Mouse (Mus musculus) cerebral cortex, adult 2 months (tissue): ENCODE data around the gene Tenm4.

Experiments
- WGBS: fragments of 180-500 bp; shearing (Covaris S2); methylation state at CpG from one replicate; pipeline ENCODE4 v1.1.7; 2018; 5-methylcytosine and 5-hydroxymethylcytosine counted together

Gene Tenm4

DNA sequence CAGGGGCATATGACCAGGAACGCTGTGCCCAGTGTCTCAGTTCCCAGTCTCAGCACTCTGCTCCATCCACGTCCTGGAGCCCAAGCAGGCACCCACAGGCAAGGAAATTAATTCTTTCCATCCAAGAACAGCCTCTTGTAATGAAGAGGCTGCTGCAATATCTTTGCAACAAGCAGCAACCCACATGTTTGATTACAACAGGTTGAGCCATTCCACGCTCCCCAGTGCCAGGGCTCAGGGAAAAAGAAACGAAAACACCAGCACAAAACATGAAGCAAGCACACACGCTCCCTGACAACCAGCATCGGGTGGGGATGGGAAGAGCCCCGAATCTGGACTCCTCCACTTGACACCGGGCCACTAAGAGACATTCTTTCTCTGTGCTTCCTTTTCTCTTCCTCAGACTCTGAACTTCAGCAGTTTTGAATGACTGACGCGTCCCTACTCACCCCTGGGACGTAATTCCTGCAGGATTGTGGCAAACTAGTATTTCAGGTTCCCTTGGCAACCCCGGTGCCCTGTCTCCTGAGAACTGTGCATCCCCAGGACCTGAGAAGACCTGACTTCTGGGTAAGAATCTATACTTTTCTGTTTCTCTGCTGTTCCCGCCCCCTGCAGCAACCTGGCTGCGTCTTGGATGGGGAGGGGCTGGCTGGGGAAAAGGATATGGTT, at the start of gene Tenm4:
Gene Tenm4, plus strand, starts transcription at position 323 of the 672 bp plus-strand sequence.
- 34% methylated on average over 14 of the region's 14 CpGs for WGBS

DNA sequence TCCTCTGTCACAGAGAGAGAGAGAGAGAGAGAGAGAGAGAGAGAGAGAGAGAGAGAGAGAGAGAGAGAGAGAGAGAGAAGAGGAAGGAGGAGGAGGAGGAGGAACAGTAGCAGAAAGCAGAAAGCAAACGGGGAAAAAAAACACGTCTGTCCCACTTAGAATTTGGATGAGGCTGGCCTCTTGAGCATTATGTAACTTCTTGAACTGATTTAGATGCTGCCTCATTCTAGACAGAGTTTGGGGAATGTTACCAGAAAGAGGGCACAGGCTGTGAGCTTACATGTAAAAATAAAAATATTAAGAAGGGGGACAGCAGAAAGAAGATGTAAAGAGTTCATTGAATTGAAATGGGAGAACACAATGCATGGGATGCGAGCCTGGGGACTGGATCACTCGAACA, 40.3 kb upstream of the Tenm4 start:
- WGBS: 41% methylated on average over 4 of the region's 4 CpGs

DNA sequence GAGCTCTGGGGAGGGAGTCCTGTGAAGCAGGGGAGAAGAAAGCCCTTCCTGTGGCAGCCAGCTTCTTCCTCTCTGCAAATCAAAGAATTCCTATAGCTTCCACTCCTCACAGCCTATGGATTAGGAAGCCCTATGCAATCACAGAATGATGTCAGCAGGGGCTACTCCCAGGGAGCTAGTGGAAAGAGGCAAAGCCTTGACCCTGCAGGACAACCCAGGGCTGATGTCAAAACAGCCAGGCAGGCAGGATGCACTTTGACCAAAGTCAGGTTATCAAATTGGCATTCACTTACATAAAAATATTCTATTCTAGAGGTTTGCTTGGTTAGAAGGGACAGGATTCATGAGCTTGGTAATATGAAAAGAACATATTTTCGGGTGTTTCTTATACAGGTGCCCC, 39.9 kb upstream of the Tenm4 start:
- WGBS: 74% methylated on average over 1 of the region's 1 CpGs

DNA sequence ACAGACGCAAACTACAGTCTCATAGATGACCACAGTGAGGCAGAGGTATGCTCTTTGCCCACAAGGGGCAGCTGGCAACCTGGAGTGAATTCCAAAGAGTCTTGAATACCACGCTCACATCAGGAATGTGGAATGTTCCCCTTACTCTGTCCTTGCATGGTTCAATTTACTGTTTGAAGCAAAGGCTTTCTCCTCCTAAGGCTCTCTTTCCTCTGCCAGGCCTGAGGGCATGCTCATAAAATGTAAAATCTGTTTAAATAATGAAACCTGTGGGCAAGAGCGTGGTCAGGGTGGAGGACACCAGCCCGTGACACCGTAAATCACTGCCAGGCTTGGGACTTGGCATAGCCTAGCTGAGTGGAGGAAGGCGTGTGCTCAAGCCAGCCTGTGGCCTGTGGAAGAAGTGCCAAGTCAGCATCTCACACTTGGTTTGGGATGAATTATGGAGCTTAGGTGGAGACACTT, 34.5 kb upstream of the Tenm4 start:
- WGBS: 88% methylated on average over 6 of the region's 6 CpGs

DNA sequence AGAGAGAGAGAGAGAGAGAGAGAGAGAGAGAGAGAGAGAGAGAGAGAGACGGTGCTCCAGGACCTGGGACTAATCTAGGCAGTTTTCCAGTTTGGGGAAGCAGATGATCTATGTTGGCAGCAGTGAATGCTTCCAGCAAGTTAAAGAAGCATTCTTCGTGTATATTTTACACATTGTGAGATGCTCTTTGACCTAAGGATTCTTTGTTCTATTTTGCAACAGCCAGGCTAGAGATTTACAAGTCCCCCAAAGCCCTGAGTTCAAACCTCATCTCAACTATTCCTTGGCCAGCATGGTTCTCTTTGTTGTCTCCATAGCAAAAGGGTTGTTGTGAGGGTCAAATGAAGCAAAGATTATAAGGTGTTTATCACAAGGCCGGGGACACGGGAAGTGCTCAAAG, 29.2 kb upstream of the Tenm4 start:
- 66% methylated on average over 4 of the region's 4 CpGs for WGBS

DNA sequence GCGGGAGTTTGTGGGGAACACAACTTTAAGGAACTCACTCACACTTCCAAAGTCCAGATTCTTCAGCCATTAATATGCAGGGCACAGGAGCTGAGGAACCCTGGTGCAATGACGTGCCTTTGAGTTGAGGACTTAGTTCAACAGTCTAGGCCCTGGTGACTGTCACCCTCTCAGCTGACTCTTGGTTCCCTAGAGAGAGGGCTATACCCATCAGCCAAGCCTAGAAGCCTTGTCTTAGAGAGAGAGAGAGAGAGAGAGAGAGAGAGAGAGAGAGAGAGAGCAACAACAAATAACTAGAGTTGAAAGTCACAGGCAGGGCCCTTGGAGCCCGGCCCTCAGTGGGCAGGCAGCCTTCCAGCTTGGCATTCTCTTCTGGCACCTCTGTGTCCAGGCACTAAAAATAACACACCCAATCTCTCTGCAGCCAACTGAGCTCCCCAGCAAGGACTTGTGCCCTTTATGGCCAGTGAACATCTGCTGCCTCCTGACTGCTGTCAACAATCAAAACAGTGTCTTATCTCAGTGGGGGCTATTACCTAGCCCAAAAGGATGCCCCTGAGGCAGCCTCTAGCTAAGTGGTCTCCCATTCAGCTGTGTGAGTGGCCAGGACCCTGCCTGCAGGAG, 28.0 kb upstream of the Tenm4 start:
- WGBS: 68% methylated on average over 3 of the region's 3 CpGs

DNA sequence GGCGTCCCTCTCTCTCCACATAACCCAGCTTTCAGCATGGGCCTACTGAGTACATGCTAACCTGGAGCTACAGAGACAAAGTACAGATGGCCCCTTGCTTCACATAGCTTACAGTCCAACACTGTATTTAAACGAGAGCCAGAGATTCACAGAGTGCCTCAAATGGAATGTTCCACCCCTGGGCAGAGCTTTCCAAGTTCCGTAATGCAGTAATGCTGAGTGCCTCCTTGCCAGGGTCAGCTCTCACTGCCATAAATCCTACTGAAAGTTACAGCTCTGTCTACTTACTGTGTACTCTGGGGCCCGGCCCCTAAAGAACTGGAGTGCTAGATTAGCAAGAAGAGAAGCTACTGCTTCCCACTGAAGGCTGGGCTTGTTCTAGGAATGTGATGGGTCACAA, 23.6 kb upstream of the Tenm4 start:
- WGBS: 91% methylated on average over 4 of the region's 4 CpGs

DNA sequence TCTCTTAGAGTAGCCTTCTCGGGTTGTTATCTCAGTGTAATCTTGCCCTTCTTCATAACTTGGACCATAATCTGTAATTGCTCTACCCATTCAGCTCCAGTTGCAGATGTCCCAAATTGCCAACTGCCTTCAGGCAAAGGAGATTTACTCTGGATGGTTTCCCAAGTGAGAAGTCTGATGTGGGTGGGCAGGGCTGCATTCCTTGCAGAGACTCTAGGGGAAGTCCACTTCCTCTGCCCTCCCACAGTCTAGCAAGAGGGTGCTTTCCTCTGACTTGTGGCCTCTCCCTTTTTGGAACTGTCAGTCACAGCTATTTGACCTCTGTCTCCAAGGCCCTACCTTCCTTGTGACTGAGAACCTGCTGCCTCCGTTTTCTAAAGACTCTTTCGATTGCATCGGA, 22.9 kb upstream of the Tenm4 start:
- whole genome bisulfite sequencing: 94% methylated on average over 4 of the region's 4 CpGs

DNA sequence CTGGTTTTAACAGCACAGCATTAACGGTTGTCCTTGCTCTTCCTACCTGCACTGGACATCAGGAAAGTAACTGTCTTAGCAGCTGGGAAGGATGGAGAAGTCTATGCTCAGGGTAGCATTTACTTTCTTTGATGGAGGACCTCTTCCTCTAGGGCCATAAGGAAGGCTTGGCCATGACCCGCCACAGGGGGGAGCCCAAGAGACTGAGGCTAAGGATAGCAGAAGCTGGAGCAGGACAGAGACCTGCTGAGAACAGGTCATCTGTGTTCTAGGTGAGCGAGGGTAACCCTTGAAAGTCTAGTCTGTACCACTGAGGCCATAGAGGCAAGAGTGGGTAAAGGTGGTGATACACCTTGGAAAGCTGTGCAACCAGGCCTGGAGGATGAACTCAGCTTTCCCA, 19.8 kb upstream of the Tenm4 start:
- WGBS: 68% methylated on average over 3 of the region's 3 CpGs

DNA sequence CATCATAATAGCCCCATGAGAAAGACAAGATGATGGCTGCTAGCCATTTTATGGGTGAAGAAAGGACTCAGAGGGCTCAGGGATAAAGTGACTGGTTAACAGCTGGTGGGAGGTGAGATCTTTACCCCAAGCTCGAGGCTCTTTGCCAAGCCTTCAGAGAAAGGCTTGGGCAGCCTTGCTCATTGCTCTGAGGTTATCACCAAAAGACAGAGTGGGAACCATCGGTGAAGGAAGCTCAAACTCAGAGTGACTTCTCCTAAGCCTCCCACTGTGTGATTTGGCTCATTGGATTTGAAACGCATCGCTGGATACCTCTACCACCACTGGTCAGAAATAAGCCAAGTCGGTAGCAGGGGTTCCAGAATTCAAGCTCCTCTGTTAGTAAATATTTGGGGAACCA, 19.1 kb upstream of the Tenm4 start:
- WGBS: 51% methylated on average over 5 of the region's 5 CpGs

DNA sequence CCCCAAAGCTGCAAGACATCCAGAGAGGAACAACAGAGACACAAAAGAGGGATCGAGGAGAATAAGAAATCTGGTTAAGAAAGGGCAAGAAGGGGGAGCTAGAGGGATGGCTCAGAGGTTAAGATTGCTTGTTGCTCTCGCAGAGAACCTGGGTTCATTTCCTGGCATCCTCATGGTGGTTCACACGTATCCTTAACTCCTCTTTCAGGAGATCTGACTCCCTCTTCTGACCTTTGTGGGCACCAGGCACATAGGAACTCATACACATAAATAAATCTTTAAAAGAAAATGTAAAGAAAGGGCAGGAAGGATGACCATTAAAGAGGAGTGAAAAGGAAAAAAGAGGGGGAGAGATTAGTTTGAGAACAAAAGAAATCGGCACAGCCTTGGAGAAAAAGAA, 18.6 kb upstream of the Tenm4 start:
- WGBS: 52% methylated on average over 4 of the region's 4 CpGs

DNA sequence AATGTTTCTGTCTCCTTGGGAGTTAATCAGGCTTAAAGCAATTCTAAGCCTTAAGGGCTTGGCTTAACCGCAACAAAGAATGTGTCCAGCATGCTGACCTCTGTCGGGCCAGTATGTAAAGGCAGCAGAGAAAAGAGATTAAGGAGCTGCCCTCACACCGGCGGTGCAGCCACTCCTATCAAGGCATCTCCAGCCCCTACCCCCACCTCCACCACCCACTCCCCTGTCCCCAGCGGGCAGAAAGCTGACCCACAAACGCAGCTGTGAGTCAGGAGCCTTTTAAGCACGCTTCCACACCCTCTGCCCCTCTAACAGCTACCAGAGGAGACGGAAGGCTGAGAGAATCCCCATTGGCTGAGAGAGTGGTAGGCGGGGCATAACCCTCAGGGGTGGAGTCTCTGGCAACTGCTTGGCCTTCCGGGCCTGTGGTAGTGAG, 18.1 kb upstream of the Tenm4 start:
- 16% methylated on average over 10 of the region's 10 CpGs for WGBS

DNA sequence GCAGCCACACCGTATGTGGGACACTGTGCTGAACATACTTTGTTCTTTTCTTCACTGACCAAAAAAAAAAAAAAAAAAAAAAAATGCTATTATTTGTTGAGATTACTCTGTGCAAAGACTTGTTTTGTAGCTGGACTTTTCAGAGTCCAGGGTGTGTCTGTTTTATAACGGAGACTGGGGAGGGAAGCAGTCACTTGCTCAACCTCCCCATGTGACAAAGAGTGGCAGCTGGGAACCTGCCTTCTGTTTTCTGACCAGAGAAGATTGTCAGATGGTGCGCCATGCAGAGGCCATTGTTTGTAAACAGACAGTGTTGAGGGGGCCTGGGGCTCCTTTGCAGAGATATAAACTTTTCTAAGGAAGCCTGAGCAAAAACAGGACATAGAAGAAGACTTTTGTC, 17.0 kb upstream of the Tenm4 start:
- WGBS: 90% methylated on average over 3 of the region's 3 CpGs

DNA sequence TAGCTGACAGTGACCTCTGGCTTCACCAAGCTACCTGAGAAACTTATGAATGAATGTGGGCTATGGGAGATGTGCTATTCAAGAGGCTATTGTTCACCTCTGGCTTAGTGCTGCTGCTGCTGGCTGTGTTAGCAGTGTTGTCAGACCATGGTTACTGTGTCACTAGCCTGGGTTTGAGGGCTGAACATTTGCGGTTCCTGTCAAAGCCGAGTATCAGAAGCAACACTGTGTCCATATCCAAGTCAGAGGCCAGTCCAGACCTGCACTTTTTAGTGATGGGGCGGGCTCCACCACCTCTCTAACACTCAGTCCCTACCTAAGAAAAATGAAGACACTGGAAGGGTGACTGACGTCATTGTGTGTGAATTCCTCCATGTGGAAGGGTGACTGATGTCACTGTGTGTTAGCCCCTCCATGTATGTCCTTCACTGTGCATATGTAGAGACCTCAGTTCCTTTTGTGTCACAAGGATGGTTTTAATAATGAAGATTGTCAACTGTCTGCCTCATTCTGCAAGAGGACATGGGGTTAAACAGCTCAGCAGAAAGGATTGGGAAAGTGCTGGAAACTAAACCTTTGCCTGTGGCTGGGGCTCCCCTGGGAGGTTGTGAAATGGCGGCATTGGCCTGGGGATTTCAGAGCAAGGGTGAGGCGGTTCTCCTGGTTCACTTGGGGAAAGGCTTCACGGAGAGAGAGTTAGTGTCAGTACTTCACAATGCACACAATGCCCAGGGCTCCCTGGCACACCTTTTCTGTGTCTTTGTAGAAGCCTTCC, 14.4 kb upstream of the Tenm4 start:
- 88% methylated on average over 7 of the region's 7 CpGs for WGBS

DNA sequence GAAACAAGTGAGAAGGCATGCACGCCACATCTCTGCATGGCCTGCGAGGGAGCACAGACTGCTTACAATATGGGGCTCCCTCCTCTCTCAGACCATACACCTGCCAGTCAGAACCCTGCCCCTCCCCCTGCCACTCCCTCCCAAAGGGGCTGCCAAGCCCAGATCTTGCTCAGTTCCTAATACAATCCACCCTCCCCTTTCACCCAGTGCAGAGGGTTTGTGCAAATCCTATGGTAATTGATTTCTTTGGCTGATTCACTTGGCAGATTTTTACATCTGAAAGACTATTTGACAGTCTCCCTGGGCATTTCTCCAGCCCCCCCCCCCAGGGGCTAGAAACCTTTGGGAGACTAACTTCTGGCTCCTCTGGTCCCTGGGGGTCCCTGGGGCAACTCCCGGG, 2.1 kb upstream of the Tenm4 start:
- WGBS: 64% methylated on average over 3 of the region's 3 CpGs

DNA sequence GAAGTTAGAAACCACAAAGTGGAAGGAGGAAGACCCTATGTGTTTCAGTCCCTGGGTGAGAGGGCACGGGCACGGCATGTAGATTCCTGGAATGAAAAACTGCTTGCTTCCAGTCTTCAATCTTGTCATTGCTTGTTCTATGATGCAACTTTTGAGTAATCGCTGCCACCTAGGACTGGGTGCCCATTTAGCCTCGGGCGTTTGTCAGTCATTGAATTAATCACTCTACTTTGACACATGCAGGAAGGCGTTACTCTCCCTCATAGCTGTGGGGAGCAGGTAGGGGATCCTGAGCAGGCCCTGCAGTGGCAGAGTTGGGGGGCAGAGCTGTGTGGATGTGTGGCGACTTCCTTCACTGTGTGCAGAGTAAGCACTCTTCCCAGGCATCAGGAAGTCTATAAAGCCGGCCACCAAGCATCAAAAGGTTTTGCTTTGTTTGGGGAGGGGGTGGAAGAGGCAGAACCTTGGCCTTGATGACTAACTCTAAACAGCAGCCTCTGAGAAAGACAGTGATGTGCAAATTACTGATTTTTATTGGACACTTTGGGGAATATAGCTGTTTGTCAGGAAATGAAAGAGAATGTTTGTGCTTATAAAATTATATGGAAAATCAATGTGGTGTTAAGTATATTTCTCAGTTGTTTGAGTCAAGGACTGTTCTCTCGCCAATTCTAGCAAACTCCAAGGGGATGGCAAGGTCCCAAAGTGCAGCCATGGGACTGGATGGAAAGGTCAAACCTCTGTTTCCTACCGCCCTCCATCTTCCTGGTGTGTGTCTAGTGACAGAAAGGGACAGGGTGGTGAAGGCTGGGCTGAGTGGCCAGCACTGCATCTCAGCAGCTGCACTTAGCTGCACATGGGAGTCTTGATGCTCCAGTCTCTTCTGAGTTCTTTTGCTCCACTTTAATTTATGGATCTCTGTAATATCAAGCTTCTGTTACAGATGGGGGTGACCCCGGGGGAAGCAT, 834 bp downstream of the Tenm4 start:
- 71% methylated on average over 11 of the region's 11 CpGs for WGBS

DNA sequence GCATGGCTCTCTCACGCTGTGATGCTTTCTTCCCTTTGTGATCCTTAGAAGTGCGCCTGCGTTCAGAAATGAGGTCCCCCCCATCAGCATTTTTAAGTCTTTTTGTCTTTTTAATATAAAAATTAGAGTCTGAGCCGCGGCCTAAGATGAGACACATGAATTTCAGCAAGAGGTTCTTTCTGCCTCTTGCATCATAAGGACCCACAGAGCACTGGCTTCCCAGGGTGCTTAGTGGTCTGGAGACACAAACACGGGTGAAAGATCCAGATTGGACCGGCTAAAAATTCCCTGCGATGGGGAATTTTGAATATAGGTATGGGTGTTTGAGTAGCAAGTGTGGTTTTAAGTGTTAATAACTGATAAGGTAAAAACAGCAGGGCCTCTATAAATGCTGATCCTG, 5.7 kb downstream of the Tenm4 start:
- WGBS: 91% methylated on average over 8 of the region's 8 CpGs

DNA sequence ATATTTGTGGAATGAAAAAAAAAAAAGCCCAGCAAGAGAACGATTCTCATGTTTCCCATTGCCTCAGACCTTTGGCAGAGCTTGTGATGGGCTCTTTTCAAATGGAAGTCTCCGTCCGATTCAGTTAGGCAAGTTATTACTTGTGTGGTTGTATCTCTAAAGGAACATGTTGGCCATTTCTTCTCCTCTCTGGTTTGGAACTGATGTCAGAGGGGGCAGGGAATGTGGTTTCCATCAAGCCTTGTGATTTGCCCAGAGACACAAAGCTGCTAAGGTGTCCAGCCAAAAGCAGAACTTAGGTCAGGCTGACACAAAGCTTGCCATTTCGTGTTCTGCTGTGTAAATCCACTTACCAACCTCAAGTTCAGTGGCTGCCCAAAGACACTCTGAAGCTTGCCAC, 10.7 kb downstream of the Tenm4 start:
- WGBS: 81% methylated on average over 4 of the region's 4 CpGs

DNA sequence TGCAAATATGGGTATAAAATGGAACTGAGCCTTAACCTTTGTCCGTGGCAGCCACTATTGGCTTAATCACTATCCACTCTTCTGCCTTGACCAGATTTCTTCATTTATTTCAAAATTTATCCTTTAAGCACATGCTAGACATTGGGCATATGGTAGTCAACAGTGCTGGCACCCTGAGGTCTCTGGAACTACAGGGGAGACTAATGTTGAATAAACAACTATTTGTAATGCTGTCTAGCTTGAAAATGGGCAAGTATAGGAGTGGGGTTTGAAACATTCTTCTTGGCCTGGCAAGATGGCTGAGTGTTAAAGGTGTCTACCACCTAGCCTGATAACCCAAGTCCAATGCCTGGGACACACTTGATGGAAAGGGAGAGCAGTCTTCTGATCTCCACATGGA, 12.1 kb downstream of the Tenm4 start:
- 88% methylated on average over 1 of the region's 1 CpGs for WGBS

DNA sequence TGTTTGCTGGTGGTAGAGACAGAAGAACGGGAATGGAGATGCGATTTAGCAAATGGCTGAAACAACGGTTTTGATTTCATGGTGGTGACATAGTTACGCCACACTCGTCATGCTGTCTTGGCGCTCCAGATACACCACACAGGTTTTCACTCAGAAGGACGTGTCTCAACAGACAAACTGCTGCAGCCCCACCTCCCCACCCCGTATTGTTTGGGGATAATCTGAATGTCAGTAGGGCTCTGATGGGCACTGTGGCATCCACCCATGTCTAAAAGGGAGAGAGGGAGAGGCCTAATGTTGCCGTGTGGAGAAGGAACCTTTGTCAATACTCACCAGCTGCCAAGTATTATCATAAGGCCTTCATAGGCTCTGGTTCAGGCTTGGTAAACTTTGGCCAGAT, 14.4 kb downstream of the Tenm4 start:
- WGBS: 86% methylated on average over 9 of the region's 9 CpGs

DNA sequence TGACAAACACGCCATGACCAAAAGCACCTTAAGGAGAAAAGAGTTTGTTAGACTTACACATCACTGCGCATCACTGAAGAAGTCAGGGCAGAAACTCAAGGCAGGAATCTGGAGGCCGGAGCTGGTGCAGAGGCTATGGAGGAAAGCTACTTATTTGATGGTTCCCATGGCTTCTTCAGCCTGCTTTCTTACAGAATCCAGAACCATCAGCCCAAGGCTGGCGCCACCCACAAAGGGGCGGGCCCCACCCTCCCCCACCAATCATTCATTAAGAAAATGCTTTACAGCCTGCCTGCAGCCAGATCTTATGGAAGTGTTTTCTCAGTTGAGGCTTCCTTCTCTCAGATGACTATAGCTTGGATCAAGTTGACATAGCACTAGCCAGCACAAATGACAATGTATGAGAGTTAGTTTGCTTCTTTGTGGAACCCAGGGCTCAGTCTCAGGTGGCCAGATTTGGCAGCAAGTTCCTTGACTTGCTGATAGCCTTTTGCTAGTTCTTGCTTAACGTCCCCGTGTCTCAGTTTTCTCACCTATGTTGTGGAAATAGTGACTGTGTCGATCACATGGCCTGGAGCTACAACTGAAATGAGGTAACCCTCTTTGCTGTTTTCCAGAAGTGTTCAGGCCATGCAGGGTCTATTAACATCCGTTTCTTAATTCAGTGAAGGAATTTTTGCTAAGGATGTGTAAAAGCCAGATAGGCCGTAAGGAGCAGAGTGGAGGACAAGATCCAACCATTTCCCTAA, 32.9 kb downstream of the Tenm4 start:
- WGBS: 84% methylated on average over 10 of the region's 10 CpGs
